Mouse (Mus musculus): ENCODE measurements around the gene Dll1. TPM values are rescaled to one million over a fixed set of nuclear protein-coding genes. Genes with fewer than 3 reads are reported as not detected.

Dll1 gene
- polyA plus RNA-seq, 1 experiment from 2014 or later, result 16.3 TPM

DNA sequence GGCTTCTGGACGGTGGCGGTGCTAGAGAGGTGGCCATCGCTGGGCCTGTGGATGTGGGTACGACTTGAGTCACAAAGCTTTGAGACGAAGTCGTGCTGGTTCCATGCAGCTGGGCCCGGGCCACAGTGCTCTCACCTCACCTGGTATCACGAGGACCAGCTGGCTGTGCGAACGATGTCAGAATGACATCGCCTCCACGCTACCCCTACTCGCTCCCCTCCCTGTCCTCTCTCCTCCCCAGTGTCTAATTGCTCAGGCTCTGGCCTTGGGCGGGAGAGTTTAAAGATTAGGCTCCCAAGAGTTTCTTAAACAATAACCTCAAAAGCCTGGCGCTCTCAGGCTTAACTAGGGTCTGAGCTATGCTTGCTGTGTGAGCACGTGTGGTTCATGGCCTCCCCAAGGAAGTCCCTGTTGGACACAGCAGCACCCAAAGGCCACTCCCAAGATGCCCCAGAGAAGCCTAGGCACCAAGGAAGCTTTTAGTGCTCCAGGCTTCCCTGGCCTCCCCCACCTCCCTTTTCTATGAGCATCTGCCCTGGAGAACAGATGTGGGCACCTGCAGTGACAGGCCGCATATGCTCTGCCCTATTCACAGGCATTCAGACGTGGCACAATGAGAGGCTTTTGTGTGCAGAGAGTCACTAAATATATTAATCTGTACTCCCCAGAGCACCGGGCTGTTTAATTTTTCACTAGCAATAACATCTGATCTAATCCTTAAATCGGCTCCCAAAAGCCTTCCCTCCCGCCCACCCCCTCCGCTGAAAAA, 4.6 kb upstream of the Dll1 start:
- Histone ChIP-seq H3K36me3 (ENCODE audit: control insufficient read depth, insufficient read depth, low read length) (no peaks in the 10 kb centered on the region), H3K4me2 (ENCODE audit: low read length) (peak overlapping the region; percentile 98), H3K27me3 (replicated peaks; ENCODE audit: control insufficient read depth, insufficient read depth, low read length) (no peaks in the 10 kb centered on the region; the same call in 1 of the 2 replicates), H3K4me1 (ENCODE audit: control insufficient read depth, insufficient read depth, low read depth, low read length) (peaks cover 31% of the 10 kb centered on the region), H3K9ac (ENCODE audit: low read depth, low read length) (peak overlapping the region; percentile 66), H3K27ac (ENCODE audit: low read depth, low read length) (no peak overlapping the region), H3K4me3 (ENCODE audit: low read length) (peak overlapping the region; percentile 54), H3K9me3 (ENCODE audit: control insufficient read depth, low read length) (no peaks in the 10 kb centered on the region)
- 3% methylated on average over 21 of the region's 22 CpGs for WGBS
- ATAC-seq, result 0 out of 2 replicates have a peak, but pooled peaks have one; percentile 3

DNA sequence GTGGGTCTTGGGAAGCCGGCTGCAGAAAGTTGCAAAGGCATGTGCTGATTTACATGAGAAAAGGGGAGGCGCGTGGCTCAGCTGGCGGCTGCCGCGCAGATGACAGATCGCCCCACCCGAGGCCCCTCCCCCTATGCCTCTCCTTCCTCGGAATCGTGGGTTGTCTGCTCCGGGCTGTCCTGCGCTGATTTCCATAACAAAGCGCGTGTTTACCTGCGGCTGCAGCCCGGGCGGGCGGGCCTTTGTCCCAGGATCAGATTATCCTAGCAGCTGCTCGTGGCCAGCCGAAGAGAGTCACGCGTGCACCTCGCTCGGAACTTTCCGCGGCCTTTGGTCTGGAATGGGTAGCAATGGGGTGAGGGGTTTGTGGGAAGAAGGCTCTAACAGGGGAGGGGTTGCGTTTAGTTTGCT, 4.0 kb upstream of the Dll1 start:
- Histone ChIP-seq H3K4me3 (ENCODE audit: low read length) (peak overlapping the region; percentile 54), H3K27me3 (replicated peaks; ENCODE audit: control insufficient read depth, insufficient read depth, low read length) (no peaks in the 10 kb centered on the region; the same call in 1 of the 2 replicates), H3K9me3 (ENCODE audit: control insufficient read depth, low read length) (no peaks in the 10 kb centered on the region), H3K4me1 (ENCODE audit: control insufficient read depth, insufficient read depth, low read depth, low read length) (peaks cover 31% of the 10 kb centered on the region), H3K9ac (ENCODE audit: low read depth, low read length) (peak overlapping the region; percentile 66), H3K4me2 (ENCODE audit: low read length) (peak overlapping the region; percentile 98), H3K36me3 (ENCODE audit: control insufficient read depth, insufficient read depth, low read length) (no peaks in the 10 kb centered on the region), H3K27ac (ENCODE audit: low read depth, low read length) (no peak overlapping the region)
- WGBS, result under 1% methylated on average over 27 of the region's 27 CpGs
- peak; percentile 19; the same call in 1 of the 2 replicates for ATAC-seq

DNA sequence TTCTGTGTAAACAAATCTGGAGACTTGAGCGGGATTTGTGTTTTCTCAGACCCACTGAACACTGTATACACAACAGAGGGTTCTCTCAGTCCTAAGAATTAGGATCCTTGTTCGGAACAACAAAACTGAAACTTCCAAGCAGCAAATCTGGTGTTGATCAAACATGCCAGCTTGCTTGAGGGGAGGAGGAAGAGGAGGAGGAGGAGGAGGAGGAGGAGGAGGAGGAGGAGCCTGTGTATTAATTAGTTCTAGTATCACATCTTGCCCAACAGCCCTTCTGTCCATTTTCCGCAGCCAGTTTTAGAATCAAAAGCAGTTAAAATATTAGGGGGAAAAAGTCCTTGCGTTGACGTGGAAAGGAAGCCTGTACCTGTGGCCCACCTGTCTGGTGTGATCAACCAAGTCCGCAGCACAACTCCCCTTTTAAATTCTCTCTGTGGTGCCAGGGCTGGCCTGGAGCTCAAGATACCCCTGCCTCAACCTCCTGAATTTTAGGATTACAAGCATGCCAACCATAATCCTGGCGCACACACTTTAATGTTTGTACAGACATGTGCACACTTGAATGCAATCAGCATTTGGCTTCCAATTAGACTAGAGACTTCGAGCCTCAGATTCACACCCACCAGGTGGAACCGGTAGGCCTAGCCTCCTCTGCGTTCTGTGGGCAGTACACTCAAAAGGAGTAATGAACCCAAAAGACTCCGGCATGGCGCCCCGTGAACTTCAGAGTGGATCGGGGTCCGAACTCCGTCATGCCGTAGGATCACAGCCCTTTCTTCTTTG, 3.3 kb upstream of the Dll1 start:
- 8% methylated on average over 17 of the region's 17 CpGs for WGBS
- peak overlapping the region; percentile 66 for H3K9ac ChIP-seq (ENCODE audit: low read depth, low read length)
- H3K27ac ChIP-seq (ENCODE audit: low read depth, low read length), result no peak overlapping the region
- H3K4me1 ChIP-seq (ENCODE audit: control insufficient read depth, insufficient read depth, low read depth, low read length), result peaks cover 31% of the 10 kb centered on the region
- H3K4me2 ChIP-seq (ENCODE audit: low read length), result peak overlapping the region; percentile 98
- H3K36me3 ChIP-seq (ENCODE audit: control insufficient read depth, insufficient read depth, low read length), result no peaks in the 10 kb centered on the region
- H3K4me3 ChIP-seq (ENCODE audit: low read length), result peak overlapping the region; percentile 54
- no peak for ATAC-seq
- H3K27me3 ChIP-seq (replicated peaks; ENCODE audit: control insufficient read depth, insufficient read depth, low read length), result no peaks in the 10 kb centered on the region; the same call in 1 of the 2 replicates
- no peaks in the 10 kb centered on the region for H3K9me3 ChIP-seq (ENCODE audit: control insufficient read depth, low read length)

DNA sequence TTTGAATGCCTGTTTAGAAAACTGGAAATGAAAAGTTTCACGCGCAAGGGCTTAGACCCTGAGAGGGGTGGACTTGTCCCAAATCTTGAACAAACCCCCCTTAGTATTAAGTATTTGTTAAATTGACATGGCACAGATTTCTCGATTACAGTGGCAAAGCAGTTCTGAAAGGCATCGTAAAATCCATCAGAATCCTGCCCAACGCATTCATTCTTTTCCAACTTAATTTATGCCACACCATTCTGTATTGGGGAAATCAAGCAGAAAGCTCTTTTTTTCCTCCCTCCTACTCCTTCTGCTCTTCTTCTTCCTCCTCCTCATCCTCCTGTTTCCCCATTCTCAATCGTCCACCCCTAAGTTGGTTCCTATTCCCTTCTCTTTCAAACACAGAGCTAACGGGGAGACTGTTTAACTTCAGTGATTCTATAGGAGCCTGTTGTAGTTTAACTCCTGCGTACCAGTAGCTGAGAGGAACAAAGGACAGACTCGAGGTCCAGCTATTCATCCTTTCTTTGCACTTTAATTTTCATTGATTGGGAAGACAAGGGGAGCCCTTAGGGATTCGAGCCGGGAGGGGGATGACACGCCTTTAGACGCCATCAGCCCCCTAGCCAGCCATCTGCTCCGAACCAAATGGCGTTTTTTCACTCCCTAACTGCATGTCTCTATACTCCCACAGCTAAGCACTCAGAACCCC, 1.9 kb upstream of the Dll1 start:
- Histone ChIP-seq H3K36me3 (ENCODE audit: control insufficient read depth, insufficient read depth, low read length) (no peaks in the 10 kb centered on the region), H3K4me1 (ENCODE audit: control insufficient read depth, insufficient read depth, low read depth, low read length) (peaks cover 39% of the 10 kb centered on the region), H3K27ac (ENCODE audit: low read depth, low read length) (no peak overlapping the region), H3K4me2 (ENCODE audit: low read length) (0 out of 2 replicates have a peak overlapping the region, but pooled peaks have one; percentile 2), H3K9me3 (ENCODE audit: control insufficient read depth, low read length) (no peaks in the 10 kb centered on the region), H3K27me3 (replicated peaks; ENCODE audit: control insufficient read depth, insufficient read depth, low read length) (no peaks in the 10 kb centered on the region; the same call in 1 of the 2 replicates), H3K9ac (ENCODE audit: low read depth, low read length) (no peak overlapping the region), H3K4me3 (ENCODE audit: low read length) (no peak overlapping the region)
- ATAC-seq, result no peak
- WGBS, result 6% methylated on average over 15 of the region's 15 CpGs

DNA sequence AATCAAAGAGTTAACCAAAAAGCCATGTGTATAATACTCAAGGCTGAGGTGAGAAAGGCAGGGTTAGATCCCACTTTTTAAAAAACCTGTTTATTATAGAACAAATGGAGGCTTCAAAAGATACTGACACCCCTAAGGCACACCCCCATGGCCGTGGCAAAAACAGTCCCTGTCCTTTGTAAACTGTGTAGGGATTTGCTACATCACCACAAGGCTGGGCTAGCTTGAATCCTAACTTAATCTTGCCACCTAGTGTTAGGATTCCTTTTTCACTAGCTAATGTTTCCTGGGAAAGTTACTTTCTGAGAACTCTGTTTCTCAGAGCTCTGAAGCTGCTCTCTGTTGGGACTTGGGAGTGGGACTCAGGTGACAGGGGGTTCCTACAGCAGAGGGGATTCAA, 1.2 kb upstream of the Dll1 start:
- 0% methylated on average over 1 of the region's 1 CpGs for WGBS
- Histone ChIP-seq H3K27ac (ENCODE audit: low read depth, low read length) (no peak overlapping the region; the same call in 1 of the 2 replicates), H3K4me2 (ENCODE audit: low read length) (peak overlapping the region; percentile 87), H3K4me1 (ENCODE audit: control insufficient read depth, insufficient read depth, low read depth, low read length) (peaks cover 45% of the 10 kb centered on the region), H3K9me3 (ENCODE audit: control insufficient read depth, low read length) (no peaks in the 10 kb centered on the region), H3K27me3 (replicated peaks; ENCODE audit: control insufficient read depth, insufficient read depth, low read length) (no peaks in the 10 kb centered on the region; the same call in 1 of the 2 replicates), H3K36me3 (ENCODE audit: control insufficient read depth, insufficient read depth, low read length) (no peaks in the 10 kb centered on the region), H3K4me3 (ENCODE audit: low read length) (no peak overlapping the region), H3K9ac (ENCODE audit: low read depth, low read length) (no peak overlapping the region)
- ATAC-seq, result no peak; the same call in 1 of the 2 replicates

DNA sequence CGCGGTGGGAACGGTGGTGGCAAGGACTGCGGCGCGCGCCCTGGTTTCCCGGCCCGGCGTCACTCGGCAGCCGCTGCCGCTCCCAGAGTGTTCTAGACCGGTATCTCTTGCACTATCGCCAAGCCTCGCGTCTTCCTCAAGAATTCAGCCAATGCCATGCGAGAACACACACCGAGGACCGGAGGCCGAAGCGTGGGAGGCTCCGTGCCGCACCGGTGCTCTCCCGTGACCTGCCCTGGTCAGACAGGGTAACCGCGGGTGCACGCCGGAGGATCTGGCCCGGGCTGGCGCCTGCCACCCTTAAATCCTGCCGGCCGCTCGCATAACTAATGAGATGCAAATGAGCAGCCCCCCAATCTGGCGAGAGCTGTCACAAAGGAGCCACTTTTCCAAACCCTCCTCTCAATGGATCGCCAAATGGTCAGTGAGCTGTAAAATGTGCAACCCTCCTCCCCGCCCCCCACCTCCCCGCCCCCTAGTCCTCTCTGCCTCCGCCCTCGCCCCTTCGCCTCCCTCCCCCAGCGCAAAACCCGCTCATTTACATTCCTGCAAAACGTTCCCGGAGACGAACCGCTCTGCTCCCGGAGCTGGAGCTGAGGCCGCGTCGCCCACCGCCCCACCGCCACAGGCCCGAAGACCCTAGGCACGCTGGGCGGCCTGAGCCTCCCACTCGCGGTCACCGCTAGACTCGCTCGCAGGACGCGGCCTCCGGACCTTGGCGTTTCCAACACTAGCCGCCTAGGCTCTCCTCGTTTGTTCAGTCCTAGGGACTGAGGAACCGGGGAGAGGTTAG, 775 bp downstream of the Dll1 start:
- Histone ChIP-seq H3K27ac (ENCODE audit: low read depth, low read length) (peak overlapping the region; percentile 94), H3K4me1 (ENCODE audit: control insufficient read depth, insufficient read depth, low read depth, low read length) (peaks cover 52% of the 10 kb centered on the region)
- ATAC-seq, result peak; percentile 77

DNA sequence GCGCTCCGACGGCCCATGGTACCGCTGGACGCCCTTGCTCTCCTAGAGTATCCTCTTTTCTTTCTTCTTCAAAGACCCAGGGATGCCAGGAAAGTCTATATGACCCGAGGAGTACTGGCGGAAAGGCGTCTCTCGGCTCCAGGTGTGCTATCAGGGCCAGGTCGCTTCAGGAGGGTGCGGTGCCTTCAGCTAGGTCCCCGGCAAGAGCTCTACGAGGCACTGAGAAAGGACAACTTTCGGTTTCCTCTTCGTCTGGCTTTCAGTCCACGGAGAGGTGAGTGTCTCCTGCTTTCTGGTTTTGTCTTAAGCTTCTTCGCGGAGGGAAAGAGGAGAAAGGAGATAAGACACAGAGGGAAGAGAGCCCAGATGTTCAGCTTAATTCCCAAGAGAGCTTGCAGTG, 1.4 kb downstream of the Dll1 start:
- Histone ChIP-seq H3K4me1 (ENCODE audit: control insufficient read depth, insufficient read depth, low read depth, low read length) (peaks cover 45% of the 10 kb centered on the region), H3K27ac (ENCODE audit: low read depth, low read length) (peak overlapping the region; percentile 94), H3K4me3 (ENCODE audit: low read length) (peak overlapping the region; percentile 85), H3K9ac (ENCODE audit: low read depth, low read length) (peak overlapping the region; percentile 88), H3K4me2 (ENCODE audit: low read length) (peak overlapping the region; percentile 87), H3K27me3 (replicated peaks; ENCODE audit: control insufficient read depth, insufficient read depth, low read length) (no peaks in the 10 kb centered on the region), H3K36me3 (ENCODE audit: control insufficient read depth, insufficient read depth, low read length) (peaks cover 5% of the 10 kb centered on the region), H3K9me3 (ENCODE audit: control insufficient read depth, low read length) (no peaks in the 10 kb centered on the region)
- ATAC-seq, result no peak
- WGBS, result under 1% methylated on average over 18 of the region's 18 CpGs

More for the DNA sequence above, 775 bp downstream of the Dll1 start:
- H3K36me3 ChIP-seq (ENCODE audit: control insufficient read depth, insufficient read depth, low read length), result no peaks in the 10 kb centered on the region; the same call in 1 of the 2 replicates
- H3K4me2 ChIP-seq (ENCODE audit: low read length), result peak overlapping the region; percentile 87
- WGBS, result under 1% methylated on average over 67 of the region's 69 CpGs
- H3K4me3 ChIP-seq (ENCODE audit: low read length), result peak overlapping the region; percentile 85
- no peaks in the 10 kb centered on the region for H3K27me3 ChIP-seq (replicated peaks; ENCODE audit: control insufficient read depth, insufficient read depth, low read length)
- H3K9ac ChIP-seq (ENCODE audit: low read depth, low read length), result peak overlapping the region; percentile 88
- no peaks in the 10 kb centered on the region for H3K9me3 ChIP-seq (ENCODE audit: control insufficient read depth, low read length)

DNA sequence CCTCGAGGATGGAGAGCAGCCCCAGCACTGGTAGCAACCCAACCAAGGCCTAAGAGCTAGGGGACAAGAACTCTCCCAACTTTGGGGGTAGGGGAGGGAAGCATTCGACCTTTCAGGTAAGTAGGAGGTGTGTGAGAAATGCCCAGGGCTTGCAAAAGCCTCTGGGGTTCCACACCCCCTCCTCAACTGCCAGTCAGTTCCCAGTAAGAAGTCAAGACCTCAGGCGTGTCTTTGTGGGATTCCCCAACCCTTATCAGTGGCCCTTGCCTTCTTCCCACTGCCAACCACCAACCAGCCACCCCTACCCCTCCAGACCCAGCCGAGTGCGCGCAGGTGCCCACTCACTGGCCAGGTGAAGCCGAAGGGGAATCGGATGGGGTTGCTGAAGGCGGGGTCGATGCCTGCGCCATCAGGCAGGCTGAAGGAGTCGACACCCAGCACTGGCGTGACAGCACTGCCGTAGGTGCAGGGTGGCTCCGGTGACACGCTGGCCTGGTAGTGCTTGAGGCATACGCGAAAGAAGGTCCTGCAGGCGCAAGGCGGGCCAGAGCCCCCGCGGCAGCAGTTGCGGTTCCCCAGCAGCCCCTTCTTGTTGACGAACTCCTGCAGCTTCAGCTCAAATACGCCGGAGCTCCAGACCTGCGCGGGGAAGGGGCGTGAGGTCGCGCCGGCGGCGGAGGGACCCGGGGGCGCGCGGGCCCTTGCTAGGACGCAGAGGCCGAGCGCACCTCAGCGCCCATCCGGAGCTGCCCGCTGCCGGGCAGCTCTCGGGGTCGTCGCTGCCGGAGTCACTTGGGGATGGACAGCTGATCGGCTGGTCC, 2.1 kb downstream of the Dll1 start:
- peak overlapping the region; percentile 88 for H3K9ac ChIP-seq (ENCODE audit: low read depth, low read length)
- peak overlapping the region; percentile 85 for H3K4me3 ChIP-seq (ENCODE audit: low read length)
- H3K9me3 ChIP-seq (ENCODE audit: control insufficient read depth, low read length), result no peaks in the 10 kb centered on the region
- WGBS, result 2% methylated on average over 49 of the region's 50 CpGs
- peak overlapping the region; percentile 87 for H3K4me2 ChIP-seq (ENCODE audit: low read length)
- peak overlapping the region; percentile 94 for H3K27ac ChIP-seq (ENCODE audit: low read depth, low read length)
- peaks cover 9% of the 10 kb centered on the region for H3K36me3 ChIP-seq (ENCODE audit: control insufficient read depth, insufficient read depth, low read length)
- no peaks in the 10 kb centered on the region for H3K27me3 ChIP-seq (replicated peaks; ENCODE audit: control insufficient read depth, insufficient read depth, low read length)
- ATAC-seq, result no peak
- H3K4me1 ChIP-seq (ENCODE audit: control insufficient read depth, insufficient read depth, low read depth, low read length), result peaks cover 40% of the 10 kb centered on the region
